Mouse (Mus musculus): ENCODE results near the gene Ppp1r27. TPM values are rescaled to one million over a fixed set of nuclear protein-coding genes. Genes with fewer than 3 reads are reported as not detected.

Gene Ppp1r27
- polyA plus RNA-seq, 1 experiment from 2014 or later: 0.57 TPM

DNA sequence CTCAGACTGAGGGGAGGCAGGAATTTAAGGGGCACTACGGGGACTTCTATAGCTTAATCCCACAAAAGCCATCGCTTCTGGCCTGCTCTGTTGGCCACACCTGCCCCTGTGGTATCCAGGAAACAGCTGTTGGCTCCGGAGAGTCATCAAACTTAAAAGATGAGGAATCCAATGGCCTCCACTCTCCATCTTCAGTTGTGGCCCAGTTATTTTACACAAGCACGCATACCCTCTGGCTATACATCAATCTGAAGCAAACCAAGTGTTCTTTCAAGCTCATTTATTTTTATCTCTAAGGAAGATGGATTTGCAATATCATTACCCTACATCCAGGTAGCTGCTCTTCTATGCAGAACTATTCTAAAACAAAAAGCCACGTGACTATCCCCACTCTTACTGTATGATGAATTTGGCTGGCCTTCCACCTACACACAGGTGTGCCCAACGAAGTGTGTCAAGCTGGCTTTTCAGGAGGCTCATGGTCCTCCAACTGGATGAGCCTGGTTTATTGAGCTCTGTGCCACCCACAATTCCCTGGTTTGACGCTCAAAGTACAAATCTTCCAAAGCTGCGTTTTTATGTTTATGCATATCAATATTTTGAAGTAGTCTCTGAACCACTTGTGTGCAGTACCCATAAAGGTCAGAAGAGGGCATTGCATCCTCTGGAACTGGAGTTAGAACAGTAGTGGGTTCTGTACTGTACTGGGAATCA is 31.5 kb upstream of the Ppp1r27 start:
- peaks cover 52% of the 10 kb centered on the region for H3K36me3 ChIP-seq (ENCODE audit: insufficient read depth, low read length)
- WGBS: 73% methylated on average over 8 of the region's 8 CpGs
- no peak for ATAC-seq (ENCODE audit: low FRiP score, low TSS enrichment)
- peak overlapping the region; percentile 88 for H3K4me3 ChIP-seq (ENCODE audit: low read length)
- 0 out of 2 replicates have a peak, but pooled peaks cover 4% of the 10 kb centered on the region for H3K9me3 ChIP-seq (ENCODE audit: low read length)
- no peaks in the 10 kb centered on the region for H3K27me3 ChIP-seq (ENCODE audit: insufficient read depth, low read length)
- H3K9ac ChIP-seq (replicated peaks; ENCODE audit: low read length): peak overlapping the region; percentile 97
- peak overlapping the region; percentile 90 for H3K27ac ChIP-seq (ENCODE audit: low read length)
- H3K4me2 ChIP-seq (replicated peaks; ENCODE audit: low read depth, low read length): peak overlapping the region; percentile 61
- H3K4me1 ChIP-seq (ENCODE audit: insufficient read depth, low read length): peaks cover 39% of the 10 kb centered on the region

DNA sequence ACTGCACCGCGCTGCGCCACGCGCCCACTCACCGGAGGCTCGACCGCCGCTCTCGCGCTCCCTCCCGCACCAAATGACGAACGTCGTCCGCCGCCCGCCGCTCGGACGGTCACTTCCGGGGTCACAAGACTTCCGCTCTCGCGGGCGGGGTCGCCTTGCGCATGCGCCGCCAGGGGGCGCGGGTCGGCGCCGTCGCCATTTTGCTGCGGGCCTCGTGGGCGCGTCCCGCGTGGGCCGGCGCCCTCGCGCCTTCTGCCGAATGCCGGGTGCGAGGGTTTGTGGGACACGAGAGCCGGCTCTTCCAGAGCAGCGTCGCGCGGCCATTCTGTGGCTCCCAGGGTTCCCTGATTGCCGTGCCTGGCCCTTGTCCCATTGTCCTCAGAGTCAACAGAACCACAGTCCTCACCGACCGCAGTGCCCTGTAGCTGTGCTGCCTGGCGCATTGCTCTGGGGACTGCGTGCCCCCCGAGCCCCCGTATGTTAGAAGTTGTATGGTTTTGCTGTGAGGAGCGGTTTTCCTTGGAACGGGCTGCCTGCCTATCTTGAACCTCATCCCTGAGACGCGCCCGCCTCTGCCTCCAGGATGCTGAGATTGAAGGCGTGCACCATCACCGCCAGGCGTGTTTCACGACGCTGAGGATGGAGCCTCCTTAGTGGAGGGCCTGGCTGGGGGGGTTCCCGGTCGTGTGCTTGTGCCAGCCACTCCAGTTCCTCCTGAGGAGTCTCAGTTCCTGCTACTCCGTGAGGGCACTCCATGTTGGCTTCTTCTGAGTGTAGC is 30.7 kb upstream of the Ppp1r27 start, which contains the start of gene Arhgdia:
Gene Arhgdia (minus strand): TSS at position 135 of the 778 bp plus-strand sequence.
- Histone ChIP-seq H3K4me3 (ENCODE audit: low read length) (peak within 1 kb of the TSS; percentile 88), H3K27ac (ENCODE audit: low read length) (peak within 1 kb of the TSS; percentile 90), H3K9ac (replicated peaks; ENCODE audit: low read length) (peak within 1 kb of the TSS; percentile 97), H3K4me1 (ENCODE audit: insufficient read depth, low read length) (peaks cover 41% of the 10 kb centered on the region), H3K36me3 (ENCODE audit: insufficient read depth, low read length) (peaks cover 49% of the 10 kb centered on the region), H3K9me3 (ENCODE audit: low read length) (0 out of 2 replicates have a peak, but pooled peaks cover 4% of the 10 kb centered on the region), H3K4me2 (replicated peaks; ENCODE audit: low read depth, low read length) (peak within 1 kb of the TSS; percentile 61), H3K27me3 (ENCODE audit: insufficient read depth, low read length) (no peaks in the 10 kb centered on the region)
- WGBS: 6% methylated on average over 69 of the region's 75 CpGs
- ATAC-seq (ENCODE audit: low FRiP score, low TSS enrichment): peak; percentile 24

- H3K4me2 ChIP-seq (replicated peaks; ENCODE audit: low read depth, low read length): peak overlapping the region; percentile 61
- H3K27ac ChIP-seq (ENCODE audit: low read length): peak overlapping the region; percentile 90
- H3K9me3 ChIP-seq (ENCODE audit: low read length): 0 out of 2 replicates have a peak, but pooled peaks cover 4% of the 10 kb centered on the region
- WGBS: under 1% methylated on average over 39 of the region's 44 CpGs
- peak overlapping the region; percentile 97 for H3K9ac ChIP-seq (replicated peaks; ENCODE audit: low read length)
- no peaks in the 10 kb centered on the region for H3K27me3 ChIP-seq (ENCODE audit: insufficient read depth, low read length)
- ATAC-seq (ENCODE audit: low FRiP score, low TSS enrichment): peak; percentile 44; the same call in 1 of the 2 replicates
- peaks cover 45% of the 10 kb centered on the region for H3K36me3 ChIP-seq (ENCODE audit: insufficient read depth, low read length)
- peak overlapping the region; percentile 88 for H3K4me3 ChIP-seq (ENCODE audit: low read length)
- peaks cover 41% of the 10 kb centered on the region for H3K4me1 ChIP-seq (ENCODE audit: insufficient read depth, low read length)
Observed at GRCm38 (mm10) chr11:120580871-120581331, 30.0 kb upstream of the Ppp1r27 start.

GRCm38 (mm10) chr11:120580190-120580589 is 29.3 kb upstream of the Ppp1r27 start:
- Histone ChIP-seq H3K9me3 (ENCODE audit: low read length) (0 out of 2 replicates have a peak, but pooled peaks cover 4% of the 10 kb centered on the region), H3K4me1 (ENCODE audit: insufficient read depth, low read length) (peaks cover 41% of the 10 kb centered on the region), H3K27me3 (ENCODE audit: insufficient read depth, low read length) (no peaks in the 10 kb centered on the region), H3K27ac (ENCODE audit: low read length) (peak overlapping the region; percentile 90), H3K36me3 (ENCODE audit: insufficient read depth, low read length) (peaks cover 40% of the 10 kb centered on the region), H3K4me3 (ENCODE audit: low read length) (peak overlapping the region; percentile 88), H3K4me2 (replicated peaks; ENCODE audit: low read depth, low read length) (peak overlapping the region; percentile 61), H3K9ac (replicated peaks; ENCODE audit: low read length) (peak overlapping the region; percentile 97)
- no peak for ATAC-seq (ENCODE audit: low FRiP score, low TSS enrichment)
- WGBS: 58% methylated on average over 7 of the region's 7 CpGs

DNA sequence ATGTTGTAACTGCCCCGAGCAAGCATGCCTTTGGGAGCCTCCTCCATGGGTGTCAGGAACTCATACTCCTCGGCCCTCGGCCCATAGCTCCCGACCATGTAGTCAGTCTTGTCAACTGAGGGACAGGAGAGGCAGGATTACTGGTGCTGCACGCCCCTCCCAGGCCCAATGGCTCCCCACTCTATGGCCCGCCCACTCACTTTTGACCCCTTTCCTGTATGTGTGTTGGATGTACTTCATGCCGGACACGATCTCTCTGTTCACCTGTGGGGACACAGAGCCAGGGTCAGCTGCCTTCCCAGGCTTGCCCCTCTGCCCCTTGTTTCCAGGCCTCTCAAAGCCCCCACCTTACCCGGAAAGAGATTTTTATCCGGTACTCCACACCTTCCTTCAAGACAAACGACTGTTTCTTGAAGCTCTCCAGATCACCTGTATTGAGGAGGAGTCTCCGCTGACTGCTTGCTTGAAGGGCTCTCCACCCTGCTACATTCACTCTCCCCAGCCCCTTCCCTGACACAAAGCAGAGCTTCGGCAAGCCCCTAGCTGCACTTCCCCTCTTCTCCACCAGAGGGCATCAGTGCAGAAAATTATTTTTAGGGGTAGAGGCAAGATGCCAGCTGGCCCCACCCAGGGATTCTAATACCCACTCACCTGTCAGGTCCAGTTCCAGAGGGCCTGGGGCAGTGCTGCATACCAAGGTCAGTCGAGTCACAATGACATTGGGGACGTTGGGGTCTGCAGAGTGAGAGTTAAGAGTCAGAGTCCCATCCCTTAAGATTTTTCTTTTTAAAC is 28.6 kb upstream of the Ppp1r27 start:
- Histone ChIP-seq H3K27me3 (ENCODE audit: insufficient read depth, low read length) (no peaks in the 10 kb centered on the region), H3K4me3 (ENCODE audit: low read length) (peak overlapping the region; percentile 88), H3K4me2 (replicated peaks; ENCODE audit: low read depth, low read length) (peak overlapping the region; percentile 61), H3K9me3 (ENCODE audit: low read length) (0 out of 2 replicates have a peak, but pooled peaks cover 4% of the 10 kb centered on the region), H3K4me1 (ENCODE audit: insufficient read depth, low read length) (peaks cover 45% of the 10 kb centered on the region), H3K9ac (replicated peaks; ENCODE audit: low read length) (peak overlapping the region; percentile 97), H3K27ac (ENCODE audit: low read length) (peak overlapping the region; percentile 90), H3K36me3 (ENCODE audit: insufficient read depth, low read length) (peaks cover 36% of the 10 kb centered on the region)
- 48% methylated on average over 15 of the region's 15 CpGs for WGBS
- no peak for ATAC-seq (ENCODE audit: low FRiP score, low TSS enrichment)

GRCm38 (mm10) chr11:120578694-120579243 is 27.8 kb upstream of the Ppp1r27 start:
- 66% methylated on average over 11 of the region's 11 CpGs for WGBS
- peak overlapping the region; percentile 23; the same call in 1 of the 2 replicates for H3K9ac ChIP-seq (replicated peaks; ENCODE audit: low read length)
- no peak overlapping the region for H3K4me2 ChIP-seq (replicated peaks; ENCODE audit: low read depth, low read length)
- H3K4me3 ChIP-seq (ENCODE audit: low read length): no peak overlapping the region
- 0 out of 2 replicates have a peak, but pooled peaks cover under 1% of the 10 kb centered on the region for H3K9me3 ChIP-seq (ENCODE audit: low read length)
- peaks cover 50% of the 10 kb centered on the region for H3K4me1 ChIP-seq (ENCODE audit: insufficient read depth, low read length)
- H3K36me3 ChIP-seq (ENCODE audit: insufficient read depth, low read length): peaks cover 31% of the 10 kb centered on the region
- H3K27me3 ChIP-seq (ENCODE audit: insufficient read depth, low read length): no peaks in the 10 kb centered on the region
- ATAC-seq (ENCODE audit: low FRiP score, low TSS enrichment): no peak
- H3K27ac ChIP-seq (ENCODE audit: low read length): peak overlapping the region; percentile 65

DNA sequence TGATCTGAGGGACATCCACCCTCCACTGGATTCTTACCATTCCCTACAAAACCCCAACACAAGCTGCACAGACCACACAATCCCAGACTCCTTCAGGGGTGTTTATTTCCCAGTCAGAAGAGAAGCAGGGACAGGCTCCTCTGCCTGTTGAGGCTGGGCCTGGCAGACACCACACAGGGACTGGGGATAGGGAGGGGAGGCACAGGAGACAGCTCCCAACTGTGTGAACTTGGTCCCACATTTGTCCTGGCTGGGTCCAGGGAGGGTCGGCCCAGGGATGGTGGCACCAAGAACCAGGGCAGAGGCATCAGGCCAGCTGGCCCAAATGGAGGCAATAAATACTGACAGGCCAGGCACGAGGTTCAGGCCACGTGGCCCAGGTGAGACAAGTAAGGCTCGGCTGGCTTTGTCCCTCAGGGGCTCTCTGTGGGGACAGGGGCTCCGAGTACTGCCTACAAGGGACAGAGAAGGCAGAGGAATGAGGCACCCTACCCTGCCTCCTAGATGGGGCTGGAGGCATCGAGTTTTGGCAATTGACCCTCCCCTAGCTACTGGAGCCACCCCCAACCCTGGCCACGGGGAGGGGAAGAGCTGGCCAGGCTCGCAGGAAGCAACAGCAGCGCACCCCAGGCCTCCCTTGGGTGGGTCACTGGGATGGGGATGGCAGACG is 27.2 kb upstream of the Ppp1r27 start:
- no peak overlapping the region for H3K4me3 ChIP-seq (ENCODE audit: low read length)
- H3K9ac ChIP-seq (replicated peaks; ENCODE audit: low read length): no peak overlapping the region
- peaks cover 29% of the 10 kb centered on the region for H3K36me3 ChIP-seq (ENCODE audit: insufficient read depth, low read length)
- H3K4me1 ChIP-seq (ENCODE audit: insufficient read depth, low read length): peaks cover 50% of the 10 kb centered on the region
- H3K27ac ChIP-seq (ENCODE audit: low read length): peak overlapping the region; percentile 65
- ATAC-seq (ENCODE audit: low FRiP score, low TSS enrichment): no peak
- 77% methylated on average over 10 of the region's 10 CpGs for WGBS
- no peaks in the 10 kb centered on the region for H3K27me3 ChIP-seq (ENCODE audit: insufficient read depth, low read length)
- no peak overlapping the region for H3K4me2 ChIP-seq (replicated peaks; ENCODE audit: low read depth, low read length)
- H3K9me3 ChIP-seq (ENCODE audit: low read length): no peaks in the 10 kb centered on the region

GRCm38 (mm10) chr11:120577211-120578023 is 26.5 kb upstream of the Ppp1r27 start:
- Histone ChIP-seq H3K4me1 (ENCODE audit: insufficient read depth, low read length) (peaks cover 48% of the 10 kb centered on the region), H3K9me3 (ENCODE audit: low read length) (no peaks in the 10 kb centered on the region), H3K27me3 (ENCODE audit: insufficient read depth, low read length) (no peaks in the 10 kb centered on the region), H3K9ac (replicated peaks; ENCODE audit: low read length) (no peak overlapping the region; the same call in 1 of the 2 replicates), H3K4me3 (ENCODE audit: low read length) (no peak overlapping the region), H3K36me3 (ENCODE audit: insufficient read depth, low read length) (peaks cover 29% of the 10 kb centered on the region), H3K4me2 (replicated peaks; ENCODE audit: low read depth, low read length) (no peak overlapping the region), H3K27ac (ENCODE audit: low read length) (peak overlapping the region; percentile 65)
- ATAC-seq (ENCODE audit: low FRiP score, low TSS enrichment): no peak
- 72% methylated on average over 7 of the region's 7 CpGs for WGBS
